Mouse (Mus musculus): ENCODE data around the gene Nfe2.

Nfe2 gene

GRCm38 (mm10) chr15:103216052-103216451 is 42.2 kb downstream of the Nfe2 start:
- DNase-seq (ENCODE audit: extremely low spot score): peak; percentile 19

GRCm38 (mm10) chr15:103214971-103215907 is 43.0 kb downstream of the Nfe2 start:
- peak; percentile 91 for DNase-seq (ENCODE audit: extremely low spot score)

GRCm38 (mm10) chr15:103214149-103214548 is 44.1 kb downstream of the Nfe2 start:
- DNase-seq (ENCODE audit: extremely low spot score): no peak

GRCm38 (mm10) chr15:103205156-103205555 is 53.0 kb downstream of the Nfe2 start:
- no peak for DNase-seq (ENCODE audit: extremely low spot score)

DNA sequence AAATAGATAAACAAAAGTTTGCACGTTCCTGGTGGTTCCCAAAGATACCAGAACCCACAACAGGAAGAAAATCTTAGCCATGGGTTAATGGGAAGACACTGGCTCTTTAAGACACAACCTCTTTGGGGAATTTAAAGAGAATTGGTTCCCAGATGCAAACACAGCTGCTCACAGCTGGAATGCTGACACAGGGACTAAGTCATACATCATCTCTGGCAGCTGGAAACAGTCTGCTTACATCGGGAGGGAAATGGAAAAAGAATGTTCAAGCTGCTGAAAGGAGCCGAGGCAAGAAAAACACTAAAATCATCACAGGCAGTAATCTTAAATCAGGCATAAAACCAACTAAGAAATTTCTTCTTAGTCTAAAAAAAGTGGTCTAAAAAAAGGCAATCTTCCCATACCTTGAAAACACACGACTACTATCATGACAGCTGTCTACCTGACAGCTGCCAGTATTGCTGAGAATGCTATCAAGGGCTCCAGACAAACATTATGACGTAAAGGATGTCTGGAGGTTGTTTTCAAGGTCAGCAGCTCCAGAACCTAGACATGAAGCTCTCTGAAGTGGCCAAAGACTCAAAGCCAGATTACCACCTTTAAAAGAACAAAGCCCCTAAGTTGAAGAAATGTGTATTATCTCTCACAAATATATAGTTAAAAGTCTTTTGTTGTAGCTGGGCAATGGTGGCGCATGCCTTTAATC is 56.0 kb downstream of the Nfe2 start:
- no peak for DNase-seq (ENCODE audit: extremely low spot score)

All from embryo, embryonic 9.5 days (tissue).